Mouse (Mus musculus) olfactory bulb, adult 2 months (tissue): Measurements from ENCODE around the gene Pip. TPM values are rescaled to one million over a fixed set of nuclear protein-coding genes. Genes with fewer than 3 reads are reported as not detected.

Experiments used
- H3K27ac ChIP-seq: fragments of 200-500 bp; 2 replicates; pipeline ENCODE4 v1.5.1; 2012; ENCODE audit warnings: low read depth, low read length; ENCODE audit not compliant: insufficient read depth
- H3K4me1 ChIP-seq: fragments of 200-500 bp; 2 replicates; pipeline ENCODE4 v1.6.1; 2012; ENCODE audit warnings: low read length; ENCODE audit not compliant: control insufficient read depth, insufficient read depth
- H3K4me3 ChIP-seq: fragments of 200-500 bp; 2 replicates; pipeline ENCODE4 v1.5.1; 2012; ENCODE audit warnings: mild to moderate bottlenecking, low read depth, low read length, moderate library complexity; ENCODE audit not compliant: insufficient read depth
- CTCF ChIP-seq: fragments of 200-500 bp; IDR thresholded peaks from 2 replicates; pipeline ENCODE4 v1.5.1; 2012; ENCODE audit warnings: low read depth, mild to moderate bottlenecking, low read length, moderate library complexity; ENCODE audit not compliant: insufficient read depth
- POLR2A ChIP-seq: fragments of 200-500 bp; IDR thresholded peaks from 2 replicates; pipeline ENCODE4 v1.6.1; 2012; ENCODE audit warnings: mild to moderate bottlenecking, low read depth, low read length, moderate library complexity; ENCODE audit not compliant: insufficient read depth
- WGBS: fragments of 180-500 bp; shearing (Covaris S2); methylation state at CpG from one replicate; pipeline ENCODE4 v1.1.7; 2018; 5-methylcytosine and 5-hydroxymethylcytosine counted together
- polyA plus RNA-seq: library from polyadenylated mRNA; stranded (reverse); fragments of >200 nt; gene quantifications from 2 replicates; pipeline ENCODE4 v1.2.4, GENCODE M21; 2012; ENCODE audit warnings: low replicate concordance; ENCODE audit not compliant: missing spikeins, insufficient read depth, insufficient read length

Pip gene
- polyA plus RNA-seq: not detected in 2 replicates

GRCm38 (mm10) chr6:41847235-41847634 is at the start of gene Pip:
Gene Pip, plus strand, starts transcription at chr6:41847535.
- H3K4me1 ChIP-seq: no peaks in the 10 kb centered on the region
- no peak within 1 kb of the TSS for H3K4me3 ChIP-seq
- WGBS: 90% methylated on average over 2 of the region's 2 CpGs
- no peak for TF ChIP-seq POLR2A
- TF ChIP-seq CTCF: no peak
- H3K27ac ChIP-seq: no peak within 1 kb of the TSS

- no peak overlapping the region for H3K4me3 ChIP-seq
- TF ChIP-seq CTCF (no peak), POLR2A (no peak)
- no peaks in the 10 kb centered on the region for H3K4me1 ChIP-seq
- no peak overlapping the region for H3K27ac ChIP-seq
Measured at GRCm38 (mm10) chr6:41824086-41824485, 23.2 kb upstream of the Pip start.

GRCm38 (mm10) chr6:41829516-41829915 is 17.8 kb upstream of the Pip start:
- WGBS: 79% methylated on average over 2 of the region's 2 CpGs
- H3K4me3 ChIP-seq: no peak overlapping the region
- no peak overlapping the region for H3K27ac ChIP-seq
- H3K4me1 ChIP-seq: no peaks in the 10 kb centered on the region
- TF ChIP-seq CTCF (no peak), POLR2A (no peak)

GRCm38 (mm10) chr6:41852689-41853088 is 5.4 kb downstream of the Pip start, which contains the start of gene Sval2:
Gene Sval2, plus strand, starts transcription at chr6:41852989.
- 85% methylated on average over 3 of the region's 3 CpGs for WGBS
- H3K4me3 ChIP-seq: no peak within 1 kb of the TSS
- no peaks in the 10 kb centered on the region for H3K4me1 ChIP-seq
- no peak within 1 kb of the TSS for H3K27ac ChIP-seq
- TF ChIP-seq POLR2A: no peak
- no peak for TF ChIP-seq CTCF

DNA sequence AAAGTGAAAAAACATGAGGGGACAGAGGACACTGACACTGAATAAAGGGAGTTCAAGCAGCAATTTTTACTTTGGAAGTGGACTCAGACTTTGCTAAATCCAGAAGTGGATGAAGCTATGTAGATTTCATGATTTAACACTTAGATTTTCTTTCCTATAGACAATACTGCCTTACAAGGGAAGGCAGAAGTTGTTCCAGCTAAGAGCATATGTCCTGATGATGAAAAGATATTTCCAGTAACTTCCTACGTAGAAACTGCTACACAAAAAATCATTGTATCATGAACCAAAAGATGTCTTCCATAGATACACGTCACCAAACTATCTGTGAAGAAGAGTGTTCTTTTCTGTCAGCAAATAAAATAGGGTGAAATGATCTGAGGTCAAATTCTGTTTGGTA is 16.7 kb downstream of the Pip start:
- H3K4me3 ChIP-seq: no peak overlapping the region
- no peak for TF ChIP-seq POLR2A
- TF ChIP-seq CTCF: no peak
- no peaks in the 10 kb centered on the region for H3K4me1 ChIP-seq
- H3K27ac ChIP-seq: no peak overlapping the region
- WGBS: 74% methylated on average over 2 of the region's 2 CpGs

Other genes with a start within 250 kb of the Pip start
- not detected in 2 replicates for gene Ephb6, start 242.1 kb upstream of the Pip start, polyA plus RNA-seq
- not detected in 2 replicates for gene Trpv6, start 211.1 kb upstream of the Pip start, polyA plus RNA-seq
- not detected in 2 replicates for gene Trpv5, start 166.8 kb upstream of the Pip start, polyA plus RNA-seq
- not detected in 2 replicates for gene Llcfc1, start 163.1 kb upstream of the Pip start, polyA plus RNA-seq
- gene Kel, start 143.2 kb upstream of the Pip start, polyA plus RNA-seq: not detected in 2 replicates
- not detected in 2 replicates for gene Olfr459, start 72.4 kb upstream of the Pip start, polyA plus RNA-seq
- gene Sval2, start 5.5 kb downstream of the Pip start, polyA plus RNA-seq: not detected in 2 replicates
- gene Sval1, start 104.1 kb downstream of the Pip start, polyA plus RNA-seq: not detected in 2 replicates
- not detected in 2 replicates for gene Sval3, start 120.6 kb downstream of the Pip start, polyA plus RNA-seq
- gene Sva, start 190.9 kb downstream of the Pip start, polyA plus RNA-seq: not detected in 2 replicates